Mouse (Mus musculus): ENCODE data around the gene Tspoap1. TPM values are rescaled to one million over a fixed set of nuclear protein-coding genes. Genes with fewer than 3 reads are reported as not detected.

The Tspoap1 gene
- polyA plus RNA-seq, 1 experiment = 1.3 TPM

- Histone ChIP-seq H3K27ac (ENCODE audit: insufficient read depth, low read depth, low read length) (no peak overlapping the region), H3K27me3 (ENCODE audit: control insufficient read depth, insufficient read depth, low read length) (no peaks in the 10 kb centered on the region), H3K4me1 (ENCODE audit: control insufficient read depth, insufficient read depth, insufficient read length, low read length) (no peaks in the 10 kb centered on the region), H3K4me3 (ENCODE audit: low read depth, low read length) (no peak overlapping the region), H3K36me3 (ENCODE audit: control insufficient read depth, insufficient read depth, low read length) (no peaks in the 10 kb centered on the region)
- no peak for TF ChIP-seq POLR2A (IDR thresholded peaks at IDR 0.05; ENCODE audit: low read depth, low read length)
- TF ChIP-seq CTCF (IDR thresholded peaks at IDR 0.05; ENCODE audit: extremely low read depth, insufficient read length, insufficient replicate concordance, low read depth, low read length) = peak; percentile 95; the same call in 1 of the 2 replicates
- WGBS = 50% methylated on average over 3 of the region's 3 CpGs
These were observed 10.6 kb downstream of the Tspoap1 start for GRCm38 (mm10) chr11:87770989-87771388.

GRCm38 (mm10) chr11:87772354-87772753 is 12.0 kb downstream of the Tspoap1 start:
- no peaks in the 10 kb centered on the region for H3K27me3 ChIP-seq (ENCODE audit: control insufficient read depth, insufficient read depth, low read length)
- H3K36me3 ChIP-seq (ENCODE audit: control insufficient read depth, insufficient read depth, low read length) = no peaks in the 10 kb centered on the region
- no peak overlapping the region for H3K27ac ChIP-seq (ENCODE audit: insufficient read depth, low read depth, low read length)
- 83% methylated on average over 3 of the region's 3 CpGs for WGBS
- no peaks in the 10 kb centered on the region for H3K4me1 ChIP-seq (ENCODE audit: control insufficient read depth, insufficient read depth, insufficient read length, low read length)
- TF ChIP-seq CTCF (IDR thresholded peaks at IDR 0.05; ENCODE audit: extremely low read depth, insufficient read length, insufficient replicate concordance, low read depth, low read length) = no peak
- TF ChIP-seq POLR2A (IDR thresholded peaks at IDR 0.05; ENCODE audit: low read depth, low read length) = no peak
- no peak overlapping the region for H3K4me3 ChIP-seq (ENCODE audit: low read depth, low read length)

GRCm38 (mm10) chr11:87778100-87778765 is 17.9 kb downstream of the Tspoap1 start:
- Histone ChIP-seq H3K27me3 (ENCODE audit: control insufficient read depth, insufficient read depth, low read length) (peaks cover 9% of the 10 kb centered on the region; the same call in 1 of the 2 replicates), H3K27ac (ENCODE audit: insufficient read depth, low read depth, low read length) (no peak overlapping the region), H3K4me3 (ENCODE audit: low read depth, low read length) (peak overlapping the region; percentile 48), H3K36me3 (ENCODE audit: control insufficient read depth, insufficient read depth, low read length) (no peaks in the 10 kb centered on the region), H3K4me1 (ENCODE audit: control insufficient read depth, insufficient read depth, insufficient read length, low read length) (peaks cover 8% of the 10 kb centered on the region)
- 28% methylated on average over 32 of the region's 32 CpGs for WGBS
- TF ChIP-seq CTCF (IDR thresholded peaks at IDR 0.05; ENCODE audit: extremely low read depth, insufficient read length, insufficient replicate concordance, low read depth, low read length) (no peak), POLR2A (IDR thresholded peaks at IDR 0.05; ENCODE audit: low read depth, low read length) (no peak)

GRCm38 (mm10) chr11:87778915-87779314 is 18.6 kb downstream of the Tspoap1 start:
- H3K36me3 ChIP-seq (ENCODE audit: control insufficient read depth, insufficient read depth, low read length) = no peaks in the 10 kb centered on the region
- peaks cover 8% of the 10 kb centered on the region for H3K4me1 ChIP-seq (ENCODE audit: control insufficient read depth, insufficient read depth, insufficient read length, low read length)
- no peak for TF ChIP-seq CTCF (IDR thresholded peaks at IDR 0.05; ENCODE audit: extremely low read depth, insufficient read length, insufficient replicate concordance, low read depth, low read length)
- TF ChIP-seq POLR2A (IDR thresholded peaks at IDR 0.05; ENCODE audit: low read depth, low read length) = no peak
- no peak overlapping the region for H3K27ac ChIP-seq (ENCODE audit: insufficient read depth, low read depth, low read length)
- 38% methylated on average over 12 of the region's 12 CpGs for WGBS
- peak overlapping the region; percentile 48 for H3K4me3 ChIP-seq (ENCODE audit: low read depth, low read length)
- H3K27me3 ChIP-seq (ENCODE audit: control insufficient read depth, insufficient read depth, low read length) = peaks cover 9% of the 10 kb centered on the region; the same call in 1 of the 2 replicates

- TF ChIP-seq POLR2A (IDR thresholded peaks at IDR 0.05; ENCODE audit: low read depth, low read length) (no peak), CTCF (IDR thresholded peaks at IDR 0.05; ENCODE audit: extremely low read depth, insufficient read length, insufficient replicate concordance, low read depth, low read length) (no peak)
These were observed 19.1 kb downstream of the Tspoap1 start for GRCm38 (mm10) chr11:87779392-87779791.

GRCm38 (mm10) chr11:87780130-87780529 is 19.8 kb downstream of the Tspoap1 start:
- WGBS = 85% methylated on average over 8 of the region's 8 CpGs
- H3K4me1 ChIP-seq (ENCODE audit: control insufficient read depth, insufficient read depth, insufficient read length, low read length) = peaks cover 8% of the 10 kb centered on the region
- no peak overlapping the region for H3K27ac ChIP-seq (ENCODE audit: insufficient read depth, low read depth, low read length)
- H3K4me3 ChIP-seq (ENCODE audit: low read depth, low read length) = no peak overlapping the region
- no peaks in the 10 kb centered on the region for H3K36me3 ChIP-seq (ENCODE audit: control insufficient read depth, insufficient read depth, low read length)
- peaks cover 9% of the 10 kb centered on the region; the same call in 1 of the 2 replicates for H3K27me3 ChIP-seq (ENCODE audit: control insufficient read depth, insufficient read depth, low read length)
- TF ChIP-seq CTCF (IDR thresholded peaks at IDR 0.05; ENCODE audit: extremely low read depth, insufficient read length, insufficient replicate concordance, low read depth, low read length) (no peak), POLR2A (IDR thresholded peaks at IDR 0.05; ENCODE audit: low read depth, low read length) (no peak)

More at GRCm38 (mm10) chr11:87779392-87779791, 19.1 kb downstream of the Tspoap1 start:
- peaks cover 8% of the 10 kb centered on the region for H3K4me1 ChIP-seq (ENCODE audit: control insufficient read depth, insufficient read depth, insufficient read length, low read length)
- WGBS = 76% methylated on average over 4 of the region's 4 CpGs
- H3K4me3 ChIP-seq (ENCODE audit: low read depth, low read length) = no peak overlapping the region
- H3K27me3 ChIP-seq (ENCODE audit: control insufficient read depth, insufficient read depth, low read length) = peaks cover 9% of the 10 kb centered on the region; the same call in 1 of the 2 replicates
- H3K36me3 ChIP-seq (ENCODE audit: control insufficient read depth, insufficient read depth, low read length) = no peaks in the 10 kb centered on the region
- no peak overlapping the region for H3K27ac ChIP-seq (ENCODE audit: insufficient read depth, low read depth, low read length)

- no peaks in the 10 kb centered on the region for H3K4me1 ChIP-seq (ENCODE audit: control insufficient read depth, insufficient read depth, insufficient read length, low read length)
- H3K36me3 ChIP-seq (ENCODE audit: control insufficient read depth, insufficient read depth, low read length) = no peaks in the 10 kb centered on the region
- TF ChIP-seq CTCF (IDR thresholded peaks at IDR 0.05; ENCODE audit: extremely low read depth, insufficient read length, insufficient replicate concordance, low read depth, low read length) = no peak
- no peak for TF ChIP-seq POLR2A (IDR thresholded peaks at IDR 0.05; ENCODE audit: low read depth, low read length)
- WGBS = 80% methylated on average over 6 of the region's 6 CpGs
- no peaks in the 10 kb centered on the region for H3K27me3 ChIP-seq (ENCODE audit: control insufficient read depth, insufficient read depth, low read length)
- no peak overlapping the region for H3K27ac ChIP-seq (ENCODE audit: insufficient read depth, low read depth, low read length)
- H3K4me3 ChIP-seq (ENCODE audit: low read depth, low read length) = no peak overlapping the region
These were observed 29.7 kb downstream of the Tspoap1 start for GRCm38 (mm10) chr11:87790088-87790487.

Data from small intestine, adult 2 months (tissue).